Mouse (Mus musculus) right cerebral cortex, postnatal 10 days (tissue): ENCODE measurements at regions not wholly inside any gene's neighbourhood (a gene's known extent, or its start where the extent isn't known, plus 50 kb on each side); places are given as distances from the start of the nearest gene placed in this dataset.

ENCODE experiments used
- DNase-seq, 2 experiments: peaks; one replicate each; pipeline ENCODE4 v3.0.0; 2021; ENCODE audit warnings: low spot score in 2 of 2

DNA sequence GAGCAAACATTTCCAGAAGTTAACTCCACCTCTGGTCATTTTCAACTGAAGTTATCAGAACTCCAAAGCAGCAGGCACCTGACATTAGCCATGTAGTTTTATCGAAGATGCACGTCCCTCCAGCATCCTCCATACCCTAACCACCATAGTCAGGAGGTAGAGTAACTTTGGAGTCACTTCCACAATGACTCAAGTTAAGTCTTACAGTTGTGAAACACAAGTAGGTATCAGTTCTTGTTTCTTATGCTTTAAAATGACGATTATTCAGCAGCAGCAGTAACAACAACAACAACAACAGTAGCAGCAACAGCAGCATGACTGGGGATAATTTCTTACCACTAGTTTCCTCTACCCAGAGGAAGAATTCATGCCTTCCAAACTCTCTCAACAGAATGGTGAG, 51.3 kb upstream of the Tank start:
- no peak for DNase-seq

- no peak for DNase-seq
Measured at GRCm38 (mm10) chr2:61524060-61524734, 54.2 kb upstream of the Tank start.

- DNase-seq = no peak
Measured at GRCm38 (mm10) chr2:61514445-61515123, 63.8 kb upstream of the Tank start.

GRCm38 (mm10) chr2:61513787-61514444, 64.5 kb upstream of the Tank start:
- no peak for DNase-seq

DNA sequence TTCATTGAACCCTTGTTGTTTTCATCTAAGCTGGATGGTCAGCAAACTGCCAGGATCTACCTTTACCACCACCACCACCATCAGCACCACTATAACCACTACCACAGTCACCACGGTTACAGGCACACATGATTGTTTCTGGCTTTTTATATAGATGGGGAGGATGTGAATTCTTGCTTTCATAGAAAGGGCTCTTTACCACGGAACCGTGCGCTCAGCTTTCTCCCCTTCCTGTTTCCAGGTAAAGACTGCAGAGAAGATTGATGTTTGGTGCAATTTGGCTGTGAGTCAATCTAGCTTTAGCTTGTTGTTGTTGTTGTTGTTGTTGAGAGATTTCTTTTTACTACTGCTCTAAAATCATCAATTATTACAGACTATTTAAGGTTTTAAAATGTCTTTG, 74.8 kb upstream of the Tank start:
- no peak for DNase-seq

- no peak for DNase-seq
Measured at GRCm38 (mm10) chr2:61501922-61502321, 76.5 kb upstream of the Tank start.

GRCm38 (mm10) chr2:61499266-61499665, 79.1 kb upstream of the Tank start:
- no peak for DNase-seq

- DNase-seq = no peak
Measured at GRCm38 (mm10) chr2:61497930-61498329, 80.5 kb upstream of the Tank start.

GRCm38 (mm10) chr2:61496968-61497367, 81.4 kb upstream of the Tank start:
- no peak for DNase-seq

GRCm38 (mm10) chr2:61493918-61494712, 84.3 kb upstream of the Tank start:
- peak; percentile 86 to 91 for DNase-seq

DNA sequence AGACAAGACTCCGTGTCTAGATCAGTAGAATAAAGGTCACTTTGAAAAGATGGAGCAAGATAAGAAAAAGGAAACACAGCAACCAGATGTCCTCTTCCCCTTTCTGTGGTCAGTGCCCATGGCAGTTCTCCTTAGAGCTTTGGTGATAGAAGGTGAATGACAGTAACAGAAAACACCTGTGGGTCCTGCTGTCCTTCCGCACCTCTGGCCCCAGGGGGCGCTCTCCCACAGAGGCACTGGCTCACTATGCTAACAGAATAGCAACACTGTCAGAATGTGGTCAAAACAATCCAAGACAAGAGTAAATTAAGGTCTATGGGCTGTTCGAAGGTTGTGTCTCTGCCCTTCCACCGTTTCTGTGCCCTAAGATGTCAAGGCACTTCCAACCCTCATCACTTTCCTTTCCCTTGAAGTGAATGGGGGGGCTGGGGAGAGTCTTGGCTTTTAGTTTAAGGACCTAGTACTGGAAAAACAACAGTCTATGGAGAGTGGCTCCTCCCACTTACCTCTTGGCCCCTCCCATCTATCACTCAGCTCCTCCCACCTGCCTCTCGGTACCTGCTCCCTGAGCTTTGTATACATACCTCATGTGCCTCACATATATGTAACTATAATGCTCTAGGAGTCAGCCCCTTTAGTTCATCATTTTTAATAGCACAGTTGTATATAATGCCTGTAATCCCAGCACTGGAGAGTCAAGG, 86.2 kb upstream of the Tank start:
- no peak for DNase-seq

DNA sequence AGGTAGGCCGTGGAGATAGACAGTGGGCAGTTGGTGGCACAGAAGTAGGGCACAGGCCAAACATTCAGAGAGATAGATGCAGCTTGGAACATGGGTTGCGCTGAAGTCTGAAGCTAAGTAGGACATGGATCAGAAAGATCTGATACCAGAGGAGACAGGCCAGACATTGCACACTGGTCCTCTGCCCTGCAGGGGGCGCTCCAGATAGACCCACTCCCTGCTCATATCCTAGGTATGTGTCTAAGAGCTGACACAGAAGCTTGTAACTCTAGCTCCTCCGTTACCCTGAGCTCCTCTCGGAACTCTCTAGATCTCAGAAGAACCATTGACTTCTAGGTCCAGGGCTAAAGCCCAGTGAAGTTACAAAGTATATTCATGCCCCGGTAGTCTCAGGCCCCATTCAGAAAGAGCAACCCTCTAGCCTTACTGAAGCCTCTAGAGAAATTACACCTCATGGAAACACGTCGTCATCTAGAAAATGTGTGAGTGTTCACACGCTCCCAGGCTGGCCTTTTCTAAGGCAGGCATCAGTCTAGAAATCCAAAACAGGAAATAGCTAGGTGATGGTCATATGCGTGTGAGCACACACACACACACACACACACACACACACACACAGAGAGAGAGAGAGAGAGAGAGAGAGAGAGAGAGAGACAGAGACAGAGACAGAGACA, 87.8 kb upstream of the Tank start:
- no peak for DNase-seq

DNA sequence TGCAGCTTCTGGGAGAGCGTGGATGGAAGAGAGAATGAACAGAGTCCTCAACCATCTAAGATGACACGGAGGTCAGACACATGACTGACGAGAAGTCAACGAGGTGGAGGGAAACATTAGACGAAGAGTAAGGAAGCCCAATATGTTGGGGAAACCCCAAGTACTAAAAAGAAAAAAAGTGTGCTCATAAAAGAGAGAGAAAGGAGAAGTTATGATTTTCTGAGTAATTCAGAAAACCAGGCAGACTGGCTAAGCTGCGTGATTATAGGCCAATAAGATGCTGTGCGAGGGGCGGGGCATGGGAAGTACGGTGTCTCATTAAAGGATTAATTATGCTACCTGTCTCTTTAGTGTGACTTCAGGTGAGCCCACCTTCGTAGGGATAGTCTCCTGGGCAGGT, 88.6 kb upstream of the Tank start:
- no peak for DNase-seq

DNA sequence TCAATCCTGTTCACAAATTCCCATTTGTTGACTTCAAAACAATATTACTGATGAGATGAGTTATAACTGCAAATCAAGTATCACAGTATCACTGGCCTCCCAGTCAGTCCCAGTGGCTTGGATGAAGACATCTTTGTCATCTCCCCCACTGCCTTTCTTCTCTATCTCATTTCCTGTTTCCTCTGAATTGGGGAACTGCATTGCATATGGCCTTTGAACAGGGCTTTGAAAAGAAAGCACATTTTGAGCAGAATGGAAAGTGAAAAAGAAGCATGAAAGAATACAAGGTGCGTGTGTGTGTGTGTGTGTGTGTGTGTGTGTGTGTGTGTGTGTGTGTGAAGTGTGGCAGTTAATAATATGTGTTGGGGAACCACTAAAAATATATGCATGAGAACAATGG, 94.6 kb upstream of the Tank start:
- DNase-seq = no peak

GRCm38 (mm10) chr2:61476648-61477047, 101.7 kb upstream of the Tank start:
- no peak for DNase-seq

DNA sequence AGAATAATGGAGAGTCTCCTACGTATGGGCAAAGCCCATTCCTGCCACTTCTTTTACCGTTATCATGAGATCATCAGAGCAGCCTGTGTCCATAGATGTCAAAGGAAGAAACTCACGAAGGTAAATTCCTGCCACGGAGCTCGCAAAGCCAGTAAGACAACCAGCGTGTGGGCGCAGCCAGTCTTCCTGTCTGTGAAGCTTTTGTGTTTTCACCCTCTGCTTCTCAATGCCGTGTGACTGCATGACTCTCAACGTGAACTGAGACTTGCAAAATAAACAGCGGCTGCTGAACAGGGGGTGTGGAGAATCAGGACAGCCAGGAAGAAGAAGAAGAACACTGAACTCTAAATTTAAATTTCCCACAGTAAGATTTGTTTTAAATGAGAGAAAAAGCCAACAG, 103.8 kb upstream of the Tank start:
- DNase-seq = no peak

DNA sequence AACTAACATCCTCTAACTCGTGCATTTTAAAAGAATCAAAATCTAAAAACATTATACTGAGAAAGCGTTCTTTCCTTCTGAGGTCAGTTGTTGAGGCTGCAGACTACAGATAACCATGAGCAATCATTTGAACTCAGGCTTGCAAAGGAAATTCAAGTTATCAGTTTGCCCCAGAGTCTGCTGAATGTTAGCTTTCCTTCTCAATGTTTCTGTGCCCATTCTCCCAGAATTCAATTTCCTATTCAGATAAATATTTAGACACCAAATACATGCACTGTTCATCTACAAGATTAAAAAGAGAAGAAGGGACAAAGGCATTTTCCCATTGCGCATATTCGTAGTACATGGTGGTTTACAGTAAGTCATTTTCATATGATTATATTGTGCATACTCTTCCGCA, 107.9 kb upstream of the Tank start:
- DNase-seq = no peak

- DNase-seq = no peak
Measured at GRCm38 (mm10) chr2:61470064-61470463, 108.3 kb upstream of the Tank start.

- DNase-seq = peak; percentile 47 to 70
Measured at GRCm38 (mm10) chr2:61455902-61456301, 122.5 kb upstream of the Tank start.

- no peak for DNase-seq
Measured at GRCm38 (mm10) chr2:61454729-61455128, 123.7 kb upstream of the Tank start.

- DNase-seq = peak; percentile 89 to 93
Measured at GRCm38 (mm10) chr2:61454311-61454728, 124.1 kb upstream of the Tank start.
